Mouse (Mus musculus) liver, embryonic 16.5 days (tissue): ENCODE data around the gene Tinag. TPM values are rescaled to one million over a fixed set of nuclear protein-coding genes. Genes with fewer than 3 reads are reported as not detected.
"Not testable (repeated sequence)": the region's sequence is repeated elsewhere in the genome, so short reads cannot be mapped to it uniquely, and the experiment has no call there.

Experiments
- ATAC-seq: fragments of 200-750 bp; cut with Nextera tagmentation; 2 replicates; pipeline ENCODE4 v1.8.0; 2017; ENCODE audit warnings: low read depth, mild to moderate bottlenecking, moderate number of reproducible peaks, moderate library complexity
- H3K27ac ChIP-seq: fragments of 300-500 bp; sonication (generic); 2 replicates; pipeline ENCODE4 v1.5.1; 2014; ENCODE audit warnings: mild to moderate bottlenecking, low read length
- H3K27me3 ChIP-seq: fragments of 300-500 bp; sonication (generic); 2 replicates; pipeline ENCODE4 v1.6.1; 2014; ENCODE audit warnings: low read depth, low read length, mixed read lengths; ENCODE audit not compliant: control insufficient read depth, insufficient read depth
- H3K36me3 ChIP-seq: fragments of 300-500 bp; sonication (generic); 2 replicates; pipeline ENCODE4 v1.6.1; 2014; ENCODE audit warnings: mild to moderate bottlenecking; ENCODE audit not compliant: control insufficient read depth, insufficient read depth
- H3K4me1 ChIP-seq: fragments of 300-500 bp; sonication (generic); 2 replicates; pipeline ENCODE4 v1.6.1; 2014; ENCODE audit warnings: low read depth, low read length, mixed read lengths; ENCODE audit not compliant: control insufficient read depth
- H3K4me2 ChIP-seq: fragments of 300-500 bp; sonication (generic); 2 replicates; pipeline ENCODE4 v1.6.1; 2014; ENCODE audit warnings: low read depth, low read length, mixed read lengths
- H3K4me3 ChIP-seq: fragments of 300-500 bp; sonication (generic); 2 replicates; pipeline ENCODE4 v1.5.1; 2014; ENCODE audit warnings: low read depth, mild to moderate bottlenecking, low read length
- H3K9ac ChIP-seq: fragments of 300-500 bp; sonication (generic); 2 replicates; pipeline ENCODE4 v1.6.1; 2014; ENCODE audit warnings: low read depth, low read length
- H3K9me3 ChIP-seq: fragments of 300-500 bp; sonication (generic); replicated peaks from 2 replicates; pipeline ENCODE4 v1.6.1; 2016; ENCODE audit warnings: low read length; ENCODE audit not compliant: control insufficient read depth
- WGBS: fragments of 180-500 bp; shearing (Covaris S2); extraction: QIAGEN DNeasy Blood & Tissue Kit; methylation state at CpG from one replicate; pipeline ENCODE4 v1.1.7; 2014; ENCODE audit not compliant: insufficient replicate concordance; 5-methylcytosine and 5-hydroxymethylcytosine counted together
- polyA plus RNA-seq: library from polyadenylated mRNA; unstranded; fragments of >200 nt; fragmentation: Nextera tagmentation; extraction: Ambion mirVana; gene quantifications from 2 replicates; pipeline ENCODE4 v1.2.1, GENCODE M21; 2015

Gene Tinag
- polyA plus RNA-seq, result 0.85 and 0.88 TPM in 2 replicates

GRCm38 (mm10) chr9:77045585-77045984 is at the start of gene Tinag:
Gene Tinag (minus strand): TSS chr9:77045794.
- Histone ChIP-seq H3K4me1 (no peaks in the 10 kb centered on the region; the same call in 1 of the 2 replicates), H3K36me3 (no peaks in the 10 kb centered on the region), H3K4me2 (no peak within 1 kb of the TSS), H3K27ac (no peak within 1 kb of the TSS), H3K9me3 (no peaks in the 10 kb centered on the region), H3K4me3 (no peak within 1 kb of the TSS), H3K9ac (no peak within 1 kb of the TSS), H3K27me3 (no peaks in the 10 kb centered on the region)
- ATAC-seq, result no peak
- 28% methylated on average over 2 of the region's 2 CpGs for WGBS

- not testable (repeated sequence) for H3K27me3 ChIP-seq, H3K36me3 ChIP-seq, H3K4me3 ChIP-seq, H3K4me1 ChIP-seq, ATAC-seq, H3K9ac ChIP-seq, H3K4me2 ChIP-seq, H3K9me3 ChIP-seq, H3K27ac ChIP-seq
- WGBS, result 32% methylated on average over 1 of the region's 1 CpGs
Observed at GRCm38 (mm10) chr9:77083221-77083620, 37.6 kb upstream of the Tinag start.

- H3K4me2 ChIP-seq, result no peak overlapping the region
- no peaks in the 10 kb centered on the region for H3K9me3 ChIP-seq
- no peaks in the 10 kb centered on the region for H3K36me3 ChIP-seq
- no peaks in the 10 kb centered on the region for H3K27me3 ChIP-seq
- H3K4me1 ChIP-seq, result no peaks in the 10 kb centered on the region
- H3K9ac ChIP-seq, result no peak overlapping the region
- 46% methylated on average over 2 of the region's 2 CpGs for WGBS
- no peak overlapping the region for H3K4me3 ChIP-seq
- no peak overlapping the region for H3K27ac ChIP-seq
- no peak for ATAC-seq
Observed at GRCm38 (mm10) chr9:77071676-77072075, 26.1 kb upstream of the Tinag start.

- Histone ChIP-seq H3K9ac (no peak overlapping the region), H3K4me3 (no peak overlapping the region), H3K27ac (no peak overlapping the region), H3K36me3 (no peaks in the 10 kb centered on the region), H3K4me1 (no peaks in the 10 kb centered on the region), H3K27me3 (no peaks in the 10 kb centered on the region), H3K4me2 (no peak overlapping the region), H3K9me3 (no peaks in the 10 kb centered on the region)
- 47% methylated on average over 4 of the region's 4 CpGs for WGBS
- no peak for ATAC-seq
Observed at GRCm38 (mm10) chr9:77056611-77057010, 11.0 kb upstream of the Tinag start.

GRCm38 (mm10) chr9:77054426-77055193 is 9.0 kb upstream of the Tinag start:
- H3K4me3 ChIP-seq, result no peak overlapping the region

GRCm38 (mm10) chr9:77051406-77051805 is 5.8 kb upstream of the Tinag start:
- Histone ChIP-seq H3K27ac (no peak overlapping the region), H3K9me3 (no peaks in the 10 kb centered on the region), H3K4me2 (no peak overlapping the region), H3K27me3 (no peaks in the 10 kb centered on the region), H3K36me3 (no peaks in the 10 kb centered on the region), H3K9ac (no peak overlapping the region), H3K4me3 (no peak overlapping the region), H3K4me1 (no peaks in the 10 kb centered on the region)
- WGBS, result 23% methylated on average over 2 of the region's 2 CpGs
- no peak for ATAC-seq

More at GRCm38 (mm10) chr9:77054426-77055193, 9.0 kb upstream of the Tinag start:
- no peaks in the 10 kb centered on the region for H3K4me1 ChIP-seq
- H3K27ac ChIP-seq, result no peak overlapping the region
- no peak overlapping the region for H3K9ac ChIP-seq
- no peaks in the 10 kb centered on the region for H3K27me3 ChIP-seq
- ATAC-seq, result no peak
- no peaks in the 10 kb centered on the region for H3K9me3 ChIP-seq
- H3K4me2 ChIP-seq, result no peak overlapping the region
- WGBS, result 60% methylated on average over 9 of the region's 9 CpGs
- H3K36me3 ChIP-seq, result no peaks in the 10 kb centered on the region

- H3K36me3 ChIP-seq, result no peaks in the 10 kb centered on the region
- H3K4me3 ChIP-seq, result no peak overlapping the region
- H3K27ac ChIP-seq, result no peak overlapping the region
- no peaks in the 10 kb centered on the region for H3K9me3 ChIP-seq
- H3K9ac ChIP-seq, result no peak overlapping the region
- no peaks in the 10 kb centered on the region for H3K27me3 ChIP-seq
- no peaks in the 10 kb centered on the region; the same call in 1 of the 2 replicates for H3K4me1 ChIP-seq
- H3K4me2 ChIP-seq, result no peak overlapping the region
- no peak for ATAC-seq
- WGBS, result 35% methylated on average over 2 of the region's 2 CpGs
Observed at GRCm38 (mm10) chr9:77049669-77050068, 4.1 kb upstream of the Tinag start.

- no peaks in the 10 kb centered on the region for H3K9me3 ChIP-seq
- no peak overlapping the region for H3K9ac ChIP-seq
- H3K4me2 ChIP-seq, result no peak overlapping the region
- H3K4me3 ChIP-seq, result no peak overlapping the region
- no peaks in the 10 kb centered on the region for H3K27me3 ChIP-seq
- no peak overlapping the region for H3K27ac ChIP-seq
- no peaks in the 10 kb centered on the region; the same call in 1 of the 2 replicates for H3K4me1 ChIP-seq
- H3K36me3 ChIP-seq, result no peaks in the 10 kb centered on the region
- WGBS, result 66% methylated on average over 5 of the region's 5 CpGs
- no peak for ATAC-seq
Observed at GRCm38 (mm10) chr9:77046067-77046715, 597 bp upstream of the Tinag start.

- no peak overlapping the region for H3K4me2 ChIP-seq
- no peaks in the 10 kb centered on the region for H3K4me1 ChIP-seq
- no peak overlapping the region for H3K9ac ChIP-seq
- H3K4me3 ChIP-seq, result no peak overlapping the region
- no peaks in the 10 kb centered on the region for H3K36me3 ChIP-seq
- 53% methylated on average over 2 of the region's 2 CpGs for WGBS
- ATAC-seq, result no peak
- H3K27ac ChIP-seq, result no peak overlapping the region
- H3K27me3 ChIP-seq, result no peaks in the 10 kb centered on the region
- H3K9me3 ChIP-seq, result no peaks in the 10 kb centered on the region
Observed at GRCm38 (mm10) chr9:77035361-77035760, 10.2 kb downstream of the Tinag start.
